Mouse (Mus musculus) mouse trophoblast stem cell (cell line): ENCODE results near the gene Uhrf1bp1l.

Experiments
- in situ Hi-C, 2 experiments: fragments of 300-500 bp; cut with MseI, MboI; formaldehyde crosslinking; loops; 2 replicates in 1 of 2; 3 replicates in 1 of 2; pipeline ENCODE4 v1.15.1; 2025

Gene Uhrf1bp1l

GRCm38 (mm10) chr10:89838834-89839233 lies 94.0 kb downstream of the Uhrf1bp1l start:
- in situ Hi-C loops, result no loop called here

DNA sequence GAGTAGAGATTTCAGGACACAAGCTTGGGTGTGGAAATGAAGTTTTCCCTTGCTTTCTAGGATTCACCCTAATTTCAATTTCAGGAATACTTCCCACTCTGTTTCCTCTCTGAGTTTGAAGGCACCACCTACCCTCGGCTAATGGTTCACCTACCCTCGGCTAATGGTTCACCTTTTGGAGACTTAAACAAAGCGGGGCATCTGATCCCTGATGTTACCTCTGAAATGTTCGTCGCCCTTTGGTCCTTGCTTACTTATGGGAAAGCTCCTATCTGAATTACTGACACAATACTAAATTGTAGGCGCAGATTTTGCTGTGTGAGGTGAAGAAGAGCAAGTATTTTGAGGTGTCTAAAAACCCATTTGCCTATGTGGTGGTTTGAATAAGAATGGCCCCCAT lies 106.2 kb downstream of the Uhrf1bp1l start:
- in situ Hi-C loops, result no loop called here

DNA sequence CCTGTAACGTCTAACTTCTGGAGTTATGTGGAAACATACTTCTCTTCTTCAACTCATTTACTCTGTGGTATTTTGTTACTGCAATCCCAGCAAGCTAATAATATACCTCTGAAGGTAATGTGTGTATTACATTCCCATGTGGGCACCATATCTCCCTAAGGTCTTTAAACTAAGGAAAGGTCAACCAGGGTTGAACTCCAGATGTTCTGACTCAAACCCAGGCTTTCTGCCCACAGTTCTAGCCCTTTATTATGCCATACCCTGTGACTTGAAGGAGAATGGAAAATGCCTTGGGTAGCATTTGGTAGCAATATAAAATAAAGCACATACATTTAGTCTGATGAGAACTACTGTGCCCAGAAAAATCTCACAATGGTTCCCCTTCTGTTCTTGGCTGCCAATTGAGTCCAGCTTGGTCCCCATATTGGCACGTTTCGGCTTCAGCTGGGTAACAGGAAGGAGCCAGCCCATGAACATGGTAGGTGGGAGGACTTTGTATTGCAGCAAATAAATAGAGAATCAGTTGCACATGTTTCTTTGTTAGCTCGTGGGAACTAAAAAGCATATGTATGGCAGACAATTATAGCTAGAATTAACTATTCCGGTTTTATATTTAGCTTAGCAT lies 110.6 kb downstream of the Uhrf1bp1l start:
- in situ Hi-C loops, result no loop called here

- in situ Hi-C loops, result no loop called here
Observed at GRCm38 (mm10) chr10:89856286-89856685, 111.5 kb downstream of the Uhrf1bp1l start.

GRCm38 (mm10) chr10:89868211-89868610 lies 123.4 kb downstream of the Uhrf1bp1l start:
- in situ Hi-C loops, result no loop called here

GRCm38 (mm10) chr10:89868836-89869235 lies 124.0 kb downstream of the Uhrf1bp1l start:
- in situ Hi-C loops, result no loop called here
